Mouse (Mus musculus) right cerebral cortex, postnatal 36 days (tissue): Measurements from ENCODE around the gene Prkab2.

Experiments used
- DNase-seq, 2 experiments: peaks; one replicate each; pipeline ENCODE4 v3.0.0; 2022; ENCODE audit warnings: low spot score in 2 of 2, mixed read lengths in 1 of 2

Prkab2 gene

DNA sequence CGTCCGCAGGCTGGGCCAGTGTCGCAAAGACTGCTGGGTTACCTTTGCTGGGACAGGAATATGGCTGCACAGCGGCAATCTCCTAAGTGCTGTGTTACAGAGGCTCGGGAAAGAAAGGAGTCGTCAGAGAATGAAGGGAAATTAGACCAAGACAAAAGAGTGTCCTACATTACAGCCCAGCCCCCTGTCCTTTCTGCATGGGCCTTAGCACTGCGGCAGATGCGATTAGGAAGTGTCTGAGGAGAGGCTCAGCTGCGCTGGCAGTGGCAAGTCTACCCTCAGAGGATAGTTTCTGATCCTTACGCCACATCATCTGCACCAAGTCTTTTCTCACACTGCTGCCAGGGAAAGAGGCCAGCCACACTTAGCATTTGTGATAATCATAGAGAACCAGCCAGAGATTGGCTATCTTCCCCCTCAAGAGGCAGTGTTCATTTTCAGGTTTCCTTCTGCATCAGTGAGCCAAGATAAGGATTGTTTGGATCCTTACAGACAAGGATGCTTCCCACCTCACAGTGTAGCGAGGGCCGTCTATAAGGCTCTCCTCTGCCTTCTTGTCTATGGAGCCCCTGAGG is 33.5 kb downstream of the Prkab2 start:
- DNase-seq = no peak

DNA sequence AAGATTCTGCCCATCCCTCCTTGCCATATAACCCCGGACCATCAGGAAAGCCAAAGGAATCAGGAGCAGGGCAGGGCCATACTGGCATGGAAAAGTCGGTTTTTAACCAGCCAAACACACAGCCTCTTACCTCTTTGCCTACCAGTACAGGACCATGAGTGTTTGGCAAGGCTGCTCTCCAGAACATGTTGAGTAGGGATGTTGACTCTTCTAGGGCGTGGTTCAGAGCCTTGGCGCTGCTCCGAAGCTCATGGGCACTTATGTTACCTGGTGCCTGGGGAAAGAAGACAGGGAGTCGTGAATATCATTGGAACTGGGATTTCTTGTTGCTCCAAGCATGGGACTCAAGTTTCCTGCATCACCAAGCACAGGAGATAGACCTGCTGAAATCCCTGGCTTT is 35.8 kb downstream of the Prkab2 start:
- DNase-seq = no peak

DNA sequence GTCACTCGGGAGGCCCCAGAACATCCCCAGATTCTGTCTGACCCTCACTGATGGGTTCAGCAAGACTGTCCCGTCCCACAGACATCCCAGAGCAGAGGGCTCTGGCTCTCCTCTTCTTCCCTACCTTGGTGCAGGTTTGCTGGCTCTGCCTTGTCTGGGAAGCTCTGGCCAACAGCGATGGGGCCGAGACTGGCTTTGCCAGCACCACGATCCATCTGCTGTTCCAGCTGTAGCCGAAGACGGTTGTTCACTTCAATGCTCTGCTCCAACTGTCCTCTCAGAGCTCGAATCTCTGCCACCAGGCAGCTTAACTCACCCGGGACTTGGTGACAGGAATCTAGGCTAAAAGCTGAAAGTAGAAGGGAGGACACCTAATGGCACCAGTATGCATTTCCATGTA is 38.9 kb downstream of the Prkab2 start:
- DNase-seq = no peak

DNA sequence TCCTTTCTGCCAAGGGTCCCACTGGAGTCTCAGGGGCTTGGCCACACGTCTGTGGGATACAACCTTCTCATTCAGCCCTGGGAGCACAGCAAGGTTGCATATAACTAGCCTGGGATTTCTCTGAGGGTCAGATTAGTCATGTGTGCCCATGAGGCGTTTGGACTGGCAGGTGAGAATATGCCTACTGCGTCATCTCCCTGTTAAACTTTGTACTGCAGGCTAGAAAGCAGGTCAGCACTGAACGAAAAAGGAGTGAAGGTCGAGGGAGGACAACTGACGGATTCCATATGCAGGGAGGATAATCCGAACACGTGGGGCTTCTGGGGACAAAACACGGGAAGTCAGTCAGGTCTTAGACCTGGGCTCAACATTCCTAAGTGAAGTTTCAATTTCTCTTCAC is 39.3 kb downstream of the Prkab2 start:
- DNase-seq = no peak

DNA sequence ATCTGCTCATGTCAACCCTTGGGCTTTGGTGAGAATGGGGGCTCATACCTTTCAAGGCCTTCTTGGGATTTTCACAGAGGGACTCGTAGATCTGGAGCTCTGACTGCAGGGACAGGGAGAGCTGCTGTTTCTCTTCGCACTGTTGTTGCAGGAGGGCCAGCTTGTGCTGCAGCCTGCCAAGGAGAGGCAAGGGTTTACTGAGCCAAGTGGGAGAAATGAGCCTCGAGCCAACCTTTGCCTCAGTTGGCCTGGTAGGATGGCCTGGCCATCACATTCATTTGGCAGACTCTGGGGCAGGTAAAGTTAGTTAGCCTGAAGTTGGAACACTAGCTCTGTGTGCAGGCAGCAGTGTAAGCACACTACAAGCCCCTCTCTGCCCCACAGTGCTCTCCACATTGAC is 41.1 kb downstream of the Prkab2 start:
- no peak for DNase-seq

DNA sequence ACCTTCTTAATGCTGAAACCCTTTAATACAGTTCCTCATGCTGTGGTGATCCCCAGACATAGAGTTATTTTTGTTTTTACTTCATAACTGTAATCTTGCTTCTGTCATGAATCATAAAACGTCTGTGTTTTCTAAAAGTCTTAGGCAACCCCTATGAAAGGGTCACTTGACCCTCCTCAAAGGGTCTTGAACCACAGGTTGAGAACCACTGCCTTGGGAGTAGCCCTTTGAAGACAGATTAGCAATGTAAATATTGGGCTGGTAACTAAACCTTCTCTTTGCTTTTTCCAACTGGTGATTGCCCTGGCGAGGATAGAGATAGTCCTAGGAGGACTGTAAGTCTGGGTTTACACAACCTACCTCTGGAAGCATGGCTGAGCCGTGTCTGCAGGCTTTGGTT is 43.2 kb downstream of the Prkab2 start:
- DNase-seq = no peak

DNA sequence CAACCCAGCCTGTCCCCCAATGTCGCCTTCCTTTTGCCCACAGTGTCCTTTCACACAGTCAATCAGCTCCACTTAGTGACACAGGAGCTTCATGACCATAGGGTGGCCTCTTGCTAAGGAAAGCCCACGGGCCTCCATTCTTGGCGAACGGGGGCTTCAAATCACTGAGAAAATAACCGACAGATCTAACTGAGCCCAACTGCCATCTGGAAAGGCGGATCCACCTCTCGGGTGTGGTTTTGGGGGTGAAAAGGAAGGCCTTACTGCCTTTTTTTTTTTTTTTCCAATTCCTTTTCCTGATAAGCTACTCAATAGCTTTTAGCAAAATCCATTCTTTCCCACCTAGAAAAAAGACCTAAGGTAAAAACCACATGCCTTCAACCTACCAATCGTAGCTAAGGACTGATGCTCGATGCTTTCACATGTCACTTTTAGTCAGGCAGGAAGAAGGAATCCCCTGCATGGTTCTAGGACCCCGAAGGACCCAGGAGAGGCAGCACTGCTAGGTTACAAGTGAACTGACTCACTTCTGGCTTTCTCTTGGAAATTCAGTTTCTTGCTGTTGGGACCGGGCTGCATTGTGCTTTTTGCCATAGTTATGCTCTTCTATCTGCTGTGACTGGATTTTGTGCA is 44.6 kb downstream of the Prkab2 start:
- no peak for DNase-seq

DNA sequence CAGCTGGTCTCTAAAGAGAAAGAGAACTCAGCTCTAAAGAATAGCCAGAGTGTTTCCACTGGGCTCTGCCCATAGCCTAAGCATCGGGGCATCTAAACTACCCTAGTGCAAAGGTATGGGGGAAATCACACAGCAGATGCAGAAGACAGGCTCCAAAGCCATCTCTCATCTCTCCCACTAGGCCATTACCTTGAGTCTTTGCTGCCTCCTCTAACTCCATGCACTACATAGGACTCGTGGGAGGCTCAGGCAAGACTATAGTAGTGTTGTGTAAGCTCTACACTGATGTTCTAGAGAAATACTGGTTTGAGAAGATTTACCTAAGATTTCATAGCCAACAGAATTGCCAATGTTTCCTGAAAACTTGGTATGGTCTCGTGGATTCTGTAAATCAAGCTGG is 47.5 kb downstream of the Prkab2 start:
- DNase-seq = no peak

DNA sequence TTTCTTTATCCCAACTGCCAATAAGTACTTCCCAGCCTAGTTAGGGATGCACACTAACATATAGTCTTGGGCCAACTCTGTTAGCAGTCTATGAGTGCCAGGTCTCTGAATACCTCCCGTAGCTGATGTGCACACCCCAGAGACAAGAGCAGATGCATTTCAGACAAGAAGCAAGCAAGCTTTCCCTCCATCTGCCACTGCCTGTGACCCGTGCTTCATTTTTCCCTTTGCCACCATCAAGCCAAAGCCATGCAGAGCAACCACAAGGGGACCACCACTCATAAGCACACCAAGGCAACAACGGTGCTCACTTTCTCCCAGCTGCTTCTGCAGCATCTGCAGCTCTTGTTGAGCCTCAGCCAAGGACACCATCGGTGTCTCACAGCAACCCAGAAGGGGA is 48.6 kb downstream of the Prkab2 start:
- DNase-seq = no peak

DNA sequence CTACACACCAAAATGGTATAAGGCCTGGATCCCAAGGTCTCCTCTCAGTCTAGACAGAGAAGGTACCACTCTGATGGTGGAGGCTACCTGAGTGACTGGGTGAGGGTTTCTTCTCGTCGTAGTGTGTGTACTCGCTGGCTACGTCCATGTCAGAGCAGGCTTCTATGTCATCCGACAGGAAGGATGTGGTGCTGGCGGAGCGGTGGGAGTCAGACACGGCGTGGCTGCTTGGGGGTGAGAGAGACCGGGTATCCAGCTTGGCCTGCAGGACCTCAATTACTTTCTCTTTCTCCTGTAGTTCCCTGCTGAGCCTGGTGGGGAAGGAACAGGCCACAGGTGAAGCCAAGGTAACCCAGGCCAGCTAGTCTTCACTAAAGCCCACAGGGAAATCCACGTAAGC is 52.1 kb downstream of the Prkab2 start:
- DNase-seq = no peak

DNA sequence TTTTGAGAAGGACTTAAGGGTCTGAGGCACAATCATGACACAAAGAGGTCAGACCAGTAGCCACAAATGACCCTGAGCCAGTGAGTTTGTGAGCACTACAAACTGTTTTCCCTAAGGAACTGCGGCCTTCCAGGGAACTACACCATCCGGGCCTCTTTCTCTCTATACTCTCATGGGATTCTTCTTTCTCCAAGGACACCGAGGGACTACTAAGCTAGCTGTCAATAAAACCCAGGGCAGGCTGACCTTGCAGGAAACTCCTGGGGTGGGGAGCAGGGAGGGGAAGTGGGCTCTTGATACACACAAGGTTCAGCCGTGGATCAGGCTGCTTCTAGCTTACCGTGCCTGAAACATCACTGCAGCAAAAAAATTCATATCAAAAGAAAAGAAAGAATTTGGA is 52.9 kb downstream of the Prkab2 start:
- no peak for DNase-seq

DNA sequence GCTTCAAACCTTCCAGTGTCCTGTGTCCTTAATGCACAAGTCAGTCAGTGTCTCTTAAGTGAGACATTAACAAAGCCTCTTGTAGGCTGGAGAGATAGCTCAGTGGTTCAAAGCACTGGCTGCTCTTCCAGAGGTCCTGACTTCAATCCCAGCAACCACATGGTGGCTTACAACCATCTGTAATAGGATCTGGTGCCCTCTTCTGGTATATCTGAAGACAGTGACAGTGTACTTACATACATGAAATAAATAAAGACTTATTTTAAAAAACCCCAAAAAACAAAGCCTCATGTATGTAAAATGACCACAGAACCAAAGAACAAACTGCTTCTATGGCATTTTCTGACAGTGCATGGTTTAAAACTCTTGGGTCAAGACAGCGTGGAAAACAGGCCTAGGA is 57.9 kb downstream of the Prkab2 start:
- DNase-seq = no peak

DNA sequence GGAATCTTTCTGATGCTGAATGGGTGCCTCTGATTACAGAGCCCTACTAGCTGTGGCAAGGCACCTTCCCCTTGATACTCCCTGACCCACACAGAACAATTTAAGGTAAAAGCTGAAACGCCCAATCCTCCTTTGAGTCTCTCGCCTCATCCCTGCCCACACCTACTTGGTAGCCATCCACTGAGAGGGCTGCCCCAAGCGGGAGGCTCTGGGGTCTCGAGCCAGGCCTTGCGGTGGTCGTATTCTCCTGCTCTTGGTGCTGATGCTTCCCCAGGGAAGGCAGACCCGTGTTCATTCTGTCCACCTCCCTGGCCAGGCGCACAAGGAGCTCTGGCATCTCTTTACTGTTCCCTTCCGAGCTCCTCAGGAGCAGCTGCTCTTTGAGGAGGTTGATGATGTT is 61.1 kb downstream of the Prkab2 start:
- no peak for DNase-seq
